Mouse (Mus musculus) megakaryocyte, embryonic 14.5 days (primary cell): ENCODE results near the gene Rab4b.

Experiments used
- FLI1 ChIP-seq: IDR thresholded peaks from 2 replicates; pipeline ENCODE4 v1.6.1; 2012; ENCODE audit warnings: low read length, inconsistent platforms, mixed read lengths
- GATA1 ChIP-seq: IDR thresholded peaks from 3 replicates; pipeline ENCODE4 v1.6.1; 2012; ENCODE audit warnings: mixed read lengths, low read length, inconsistent platforms, borderline replicate concordance

DNA sequence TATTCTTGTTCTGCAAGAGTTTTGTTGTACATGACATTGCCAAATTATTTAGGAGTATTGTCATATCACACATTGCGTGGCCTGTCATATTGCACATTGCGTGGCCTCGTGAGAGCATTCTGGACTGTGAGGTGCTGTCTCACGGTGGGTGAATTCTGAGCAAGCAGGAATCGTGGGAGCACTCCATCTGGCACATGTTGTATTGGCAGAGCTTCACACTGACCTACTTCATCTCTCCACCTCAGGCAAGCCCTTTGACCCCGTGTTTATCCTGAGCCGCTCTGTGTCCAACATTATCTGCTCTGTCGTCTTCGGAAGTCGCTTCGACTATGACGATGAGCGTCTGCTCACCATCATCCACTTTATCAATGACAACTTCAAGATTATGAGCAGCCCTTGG, 49.8 kb downstream of the Rab4b start:
- TF ChIP-seq FLI1 = no peak
- TF ChIP-seq GATA1 = no peak
